Mouse (Mus musculus) thymus, postnatal 25 days (tissue): ENCODE data around the gene 4931429L15Rik.

Experiments
- DNase-seq: peaks from one replicate; pipeline ENCODE4 v3.0.0; 2022

The 4931429L15Rik gene

GRCm38 (mm10) chr9:46257546-46257945, 62.2 kb downstream of the 4931429L15Rik start:
- DNase-seq = no peak

- no peak for DNase-seq
Observed at GRCm38 (mm10) chr9:46256658-46257385, 63.0 kb downstream of the 4931429L15Rik start.

- DNase-seq = no peak
Observed at GRCm38 (mm10) chr9:46256177-46256576, 63.6 kb downstream of the 4931429L15Rik start.
